Mouse (Mus musculus) forebrain, embryonic 15.5 days (tissue): ENCODE results near the gene Cox20. TPM values are rescaled to one million over a fixed set of nuclear protein-coding genes. Genes with fewer than 3 reads are reported as not detected.

Source experiments
- ATAC-seq: fragments of 200-750 bp; cut with Nextera tagmentation; replicated peaks from 2 replicates; pipeline ENCODE4 v1.8.0; 2017; ENCODE audit warnings: mild to moderate bottlenecking, moderate TSS enrichment, moderate library complexity
- H3K27ac ChIP-seq: fragments of 300-500 bp; sonication (generic); replicated peaks from 2 replicates; pipeline ENCODE4 v1.5.1; 2015; ENCODE audit warnings: mild to moderate bottlenecking, inconsistent platforms
- H3K27me3 ChIP-seq: fragments of 300-500 bp; sonication (generic); 2 replicates; pipeline ENCODE4 v1.6.1; 2015; ENCODE audit warnings: inconsistent platforms
- H3K36me3 ChIP-seq: fragments of 300-500 bp; sonication (generic); 2 replicates; pipeline ENCODE4 v1.6.1; 2015; ENCODE audit warnings: mild to moderate bottlenecking, inconsistent platforms
- H3K4me1 ChIP-seq: fragments of 300-500 bp; sonication (generic); 2 replicates; pipeline ENCODE4 v1.6.1; 2015; ENCODE audit warnings: inconsistent platforms
- H3K4me2 ChIP-seq: fragments of 300-500 bp; sonication (generic); replicated peaks from 2 replicates; pipeline ENCODE4 v1.6.1; 2015; ENCODE audit warnings: mild to moderate bottlenecking, inconsistent platforms
- H3K4me3 ChIP-seq: fragments of 300-500 bp; sonication (generic); 2 replicates; pipeline ENCODE4 v1.5.1; 2015; ENCODE audit warnings: mild to moderate bottlenecking, inconsistent platforms
- H3K9ac ChIP-seq: fragments of 300-500 bp; sonication (generic); replicated peaks from 2 replicates; pipeline ENCODE4 v1.6.1; 2015; ENCODE audit warnings: mild to moderate bottlenecking, inconsistent platforms
- H3K9me3 ChIP-seq: fragments of 300-500 bp; sonication (generic); 2 replicates; pipeline ENCODE4 v1.6.1; 2016; ENCODE audit warnings: inconsistent platforms
- WGBS: fragments of 180-500 bp; shearing (Covaris S2); methylation state at CpG from one replicate; pipeline ENCODE4 v1.1.7; 2015; ENCODE audit warnings: mixed read lengths; 5-methylcytosine and 5-hydroxymethylcytosine counted together
- polyA plus RNA-seq: library from polyadenylated mRNA; unstranded; fragments of >200 nt; fragmentation: Nextera tagmentation; extraction: Ambion mirVana; gene quantifications from 2 replicates; pipeline ENCODE4 v1.2.1, GENCODE M21; 2015

Cox20 gene
- polyA plus RNA-seq, 1 experiment from 2014 or later = 140 TPM

DNA sequence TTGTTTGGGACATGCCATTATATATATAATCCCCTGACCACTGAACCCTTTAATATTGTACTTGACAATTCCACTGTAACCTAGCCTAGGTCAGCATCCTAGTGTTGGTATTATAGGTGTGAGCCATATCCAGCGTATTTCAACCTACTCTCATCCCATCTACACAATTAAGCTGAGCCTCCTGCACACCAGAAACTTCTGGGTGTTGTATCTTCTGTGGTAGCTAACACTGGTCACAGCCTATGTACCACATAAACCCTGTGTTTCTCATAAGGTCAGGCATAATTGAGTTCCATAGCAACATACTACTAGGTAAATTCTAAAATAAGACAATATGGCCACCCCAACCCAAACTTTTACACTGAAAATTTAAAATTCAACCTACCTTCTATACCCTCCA, 4.3 kb downstream of the Cox20 start:
- Histone ChIP-seq H3K27ac (no peak overlapping the region), H3K9ac (no peak overlapping the region), H3K4me1 (peaks cover 23% of the 10 kb centered on the region), H3K27me3 (no peaks in the 10 kb centered on the region), H3K36me3 (peaks cover 58% of the 10 kb centered on the region), H3K4me2 (no peak overlapping the region), H3K4me3 (no peak overlapping the region), H3K9me3 (no peaks in the 10 kb centered on the region)
- ATAC-seq = no peak
- 81% methylated on average over 1 of the region's 1 CpGs for WGBS

GRCm38 (mm10) chr1:178324568-178324967, 5.6 kb downstream of the Cox20 start:
- no peak overlapping the region for H3K9ac ChIP-seq
- no peaks in the 10 kb centered on the region for H3K9me3 ChIP-seq
- H3K27me3 ChIP-seq = no peaks in the 10 kb centered on the region
- H3K4me3 ChIP-seq = no peak overlapping the region
- H3K36me3 ChIP-seq = peaks cover 68% of the 10 kb centered on the region
- no peak for ATAC-seq
- peaks cover 23% of the 10 kb centered on the region for H3K4me1 ChIP-seq
- WGBS = 85% methylated on average over 1 of the region's 1 CpGs
- no peak overlapping the region for H3K4me2 ChIP-seq
- no peak overlapping the region for H3K27ac ChIP-seq

DNA sequence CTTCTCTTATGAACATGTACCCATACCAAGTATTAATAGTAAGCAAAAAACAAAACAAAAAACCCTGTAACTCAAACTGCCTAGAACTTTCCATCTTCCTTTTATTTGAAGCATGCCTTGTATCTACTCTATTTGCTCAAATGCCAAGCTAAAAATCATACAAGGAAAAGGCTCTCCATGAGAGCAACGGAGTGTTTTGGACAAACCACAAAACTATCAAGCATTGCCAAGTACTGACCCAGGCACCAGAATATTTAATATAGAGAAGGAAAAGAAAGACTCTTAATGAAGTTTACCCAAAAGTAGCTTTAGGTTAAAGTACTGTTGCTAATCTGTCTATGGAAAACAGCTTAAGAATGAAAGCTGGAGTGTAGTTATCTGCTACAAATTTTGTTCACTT, 7.4 kb downstream of the Cox20 start:
- Histone ChIP-seq H3K27me3 (no peaks in the 10 kb centered on the region), H3K4me2 (no peak overlapping the region), H3K27ac (no peak overlapping the region), H3K4me3 (no peak overlapping the region), H3K9me3 (no peaks in the 10 kb centered on the region), H3K9ac (no peak overlapping the region), H3K36me3 (peaks cover 81% of the 10 kb centered on the region), H3K4me1 (peaks cover 11% of the 10 kb centered on the region)
- ATAC-seq = no peak
- 90% methylated on average over 1 of the region's 1 CpGs for WGBS

GRCm38 (mm10) chr1:178326950-178327349, 8.0 kb downstream of the Cox20 start:
- no peaks in the 10 kb centered on the region for H3K9me3 ChIP-seq
- peaks cover 8% of the 10 kb centered on the region for H3K4me1 ChIP-seq
- no peak overlapping the region for H3K4me2 ChIP-seq
- no peak overlapping the region for H3K4me3 ChIP-seq
- ATAC-seq = no peak
- peaks cover 81% of the 10 kb centered on the region for H3K36me3 ChIP-seq
- no peaks in the 10 kb centered on the region for H3K27me3 ChIP-seq
- H3K27ac ChIP-seq = no peak overlapping the region
- 83% methylated on average over 1 of the region's 1 CpGs for WGBS
- H3K9ac ChIP-seq = no peak overlapping the region

GRCm38 (mm10) chr1:178329017-178329416, 10.1 kb downstream of the Cox20 start:
- ATAC-seq = no peak
- no peak overlapping the region for H3K4me3 ChIP-seq
- H3K4me1 ChIP-seq = peaks cover 21% of the 10 kb centered on the region
- no peaks in the 10 kb centered on the region for H3K27me3 ChIP-seq
- H3K9ac ChIP-seq = no peak overlapping the region
- H3K27ac ChIP-seq = no peak overlapping the region
- H3K36me3 ChIP-seq = peaks cover 82% of the 10 kb centered on the region
- 81% methylated on average over 5 of the region's 5 CpGs for WGBS
- H3K9me3 ChIP-seq = no peaks in the 10 kb centered on the region
- H3K4me2 ChIP-seq = no peak overlapping the region

GRCm38 (mm10) chr1:178329946-178330345, 11.0 kb downstream of the Cox20 start:
- ATAC-seq = no peak
- peaks cover 83% of the 10 kb centered on the region for H3K36me3 ChIP-seq
- no peak overlapping the region for H3K9ac ChIP-seq
- peaks cover 29% of the 10 kb centered on the region for H3K4me1 ChIP-seq
- H3K4me2 ChIP-seq = no peak overlapping the region
- H3K9me3 ChIP-seq = no peaks in the 10 kb centered on the region
- no peaks in the 10 kb centered on the region for H3K27me3 ChIP-seq
- no peak overlapping the region for H3K4me3 ChIP-seq
- 68% methylated on average over 6 of the region's 6 CpGs for WGBS
- no peak overlapping the region for H3K27ac ChIP-seq

DNA sequence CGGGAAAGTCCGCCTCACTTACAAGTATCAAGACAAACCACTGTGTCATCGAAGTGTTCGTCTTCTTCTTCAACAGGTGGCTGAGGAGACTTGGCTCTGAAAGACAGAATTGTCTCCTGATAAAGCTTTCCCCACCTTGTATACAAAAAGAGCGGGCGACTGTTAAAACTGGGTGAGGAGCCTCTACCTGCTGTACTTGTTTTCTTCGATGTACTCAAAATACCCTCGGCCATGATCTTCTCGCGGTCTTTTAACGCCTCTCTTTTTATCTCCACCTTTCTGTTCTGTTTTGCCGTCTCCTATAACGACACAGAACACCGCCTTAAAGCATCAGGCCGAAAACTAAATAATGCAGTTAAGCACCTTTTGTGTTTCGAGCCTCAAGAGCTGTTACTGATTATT, 16.9 kb downstream of the Cox20 start:
- WGBS = under 1% methylated on average over 16 of the region's 16 CpGs
- Histone ChIP-seq H3K36me3 (peaks cover 40% of the 10 kb centered on the region), H3K4me1 (peaks cover 36% of the 10 kb centered on the region), H3K4me2 (peak overlapping the region; percentile 82), H3K4me3 (peak overlapping the region; percentile 100), H3K9me3 (no peaks in the 10 kb centered on the region), H3K27me3 (no peaks in the 10 kb centered on the region), H3K9ac (peak overlapping the region; percentile 100), H3K27ac (peak overlapping the region; percentile 100)
- ATAC-seq = no peak

GRCm38 (mm10) chr1:178336289-178336775, 17.4 kb downstream of the Cox20 start:
- H3K27me3 ChIP-seq = no peaks in the 10 kb centered on the region
- peaks cover 35% of the 10 kb centered on the region for H3K36me3 ChIP-seq
- H3K9ac ChIP-seq = peak overlapping the region; percentile 100
- H3K9me3 ChIP-seq = no peaks in the 10 kb centered on the region
- peak; percentile 95 for ATAC-seq
- 0% methylated on average over 46 of the region's 53 CpGs for WGBS
- peak overlapping the region; percentile 82 for H3K4me2 ChIP-seq
- H3K4me3 ChIP-seq = peak overlapping the region; percentile 100
- peak overlapping the region; percentile 100 for H3K27ac ChIP-seq
- H3K4me1 ChIP-seq = peaks cover 36% of the 10 kb centered on the region

DNA sequence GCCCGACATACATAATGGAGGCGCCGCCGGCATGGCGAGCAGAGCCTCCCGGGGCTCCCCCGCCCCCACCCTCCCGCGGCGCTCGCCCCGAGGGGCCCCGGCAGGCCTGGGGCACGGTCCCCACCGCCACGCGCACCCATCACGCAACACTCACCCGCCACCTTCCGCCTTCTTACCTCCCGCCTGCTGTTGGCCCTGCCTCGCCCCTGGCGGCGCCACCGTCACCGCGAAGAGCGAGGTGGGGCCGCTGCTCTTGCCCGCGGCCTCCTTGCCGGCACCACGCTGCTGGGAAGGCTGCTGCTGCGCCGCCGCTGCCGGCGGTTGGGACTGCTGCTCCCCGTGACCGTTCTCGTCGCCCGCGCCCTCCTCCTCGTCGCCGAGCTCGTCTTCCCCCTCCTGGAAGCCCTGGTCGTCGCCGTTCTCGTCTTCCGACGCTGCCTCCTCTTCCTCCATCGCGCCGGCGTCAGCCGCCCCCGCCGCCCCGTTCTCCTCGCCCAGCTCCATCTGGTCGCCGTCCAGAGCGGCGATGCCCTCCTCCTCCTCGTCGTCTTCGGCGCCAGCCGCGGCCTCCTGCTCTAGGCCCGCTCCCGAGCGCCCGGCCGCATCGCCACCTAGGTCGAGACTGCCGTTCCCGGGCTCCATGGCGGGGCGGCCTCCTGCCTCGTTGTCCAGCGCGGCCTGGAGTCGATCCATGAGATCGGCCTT, 18.0 kb downstream of the Cox20 start:
- Histone ChIP-seq H3K27ac (peak overlapping the region; percentile 100), H3K9ac (peak overlapping the region; percentile 100), H3K9me3 (no peaks in the 10 kb centered on the region), H3K27me3 (no peaks in the 10 kb centered on the region), H3K4me3 (peak overlapping the region; percentile 100), H3K4me2 (peak overlapping the region; percentile 12; the same call in 1 of the 2 replicates), H3K4me1 (peaks cover 33% of the 10 kb centered on the region), H3K36me3 (peaks cover 29% of the 10 kb centered on the region)
- ATAC-seq = peak; percentile 73
- WGBS = under 1% methylated on average over 83 of the region's 89 CpGs

DNA sequence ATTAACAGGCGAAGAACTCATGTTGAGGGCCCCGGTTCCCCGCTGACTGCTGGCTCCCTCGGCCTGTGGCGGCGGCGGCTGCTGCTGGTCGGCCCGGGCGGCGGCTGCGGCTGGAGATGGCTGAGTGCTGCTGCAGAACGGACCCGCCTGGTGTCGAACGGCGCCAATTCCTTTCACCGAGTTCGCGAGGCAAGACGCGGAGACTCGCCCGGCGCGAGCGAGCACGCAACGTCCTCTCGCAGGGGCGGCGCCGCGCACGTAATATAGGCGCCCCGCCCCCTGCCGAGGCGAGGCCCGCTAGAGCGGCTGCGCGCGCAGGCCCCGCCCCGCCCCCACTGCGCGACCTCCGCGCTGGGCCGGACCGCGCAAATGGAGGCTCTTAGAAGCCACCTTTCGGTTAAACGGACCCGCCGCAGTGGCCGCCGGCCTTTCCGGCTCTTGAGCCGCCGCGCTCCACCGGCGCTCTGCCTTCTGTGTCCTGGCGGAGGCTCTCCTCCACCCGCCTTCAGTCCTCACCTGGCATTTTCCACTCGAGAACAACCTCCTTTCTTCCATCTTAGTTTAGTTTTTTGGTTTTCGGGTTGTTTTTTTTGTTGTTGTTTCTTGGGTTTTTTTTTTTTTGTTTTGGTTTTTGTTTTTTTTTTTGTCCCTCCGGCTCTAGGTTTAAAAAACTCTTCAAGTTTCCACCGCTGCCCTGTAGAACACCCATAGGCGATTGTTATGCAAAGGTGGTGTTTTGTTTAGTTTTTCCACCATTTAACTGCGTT, 18.8 kb downstream of the Cox20 start, which contains the start of gene Hnrnpu:
TSS of gene Hnrnpu (minus strand) at position 247 of the 767 bp plus-strand sequence.
- Histone ChIP-seq H3K27me3 (no peaks in the 10 kb centered on the region), H3K4me3 (peak within 1 kb of the TSS; percentile 100), H3K4me2 (peak within 1 kb of the TSS; percentile 65), H3K27ac (peak within 1 kb of the TSS; percentile 100), H3K4me1 (peaks cover 31% of the 10 kb centered on the region), H3K9ac (peak within 1 kb of the TSS; percentile 100), H3K36me3 (peaks cover 21% of the 10 kb centered on the region), H3K9me3 (no peaks in the 10 kb centered on the region)
- under 1% methylated on average over 73 of the region's 73 CpGs for WGBS
- ATAC-seq = peak; percentile 90

GRCm38 (mm10) chr1:178338318-178338641, 19.4 kb downstream of the Cox20 start:
- Histone ChIP-seq H3K4me2 (peak overlapping the region; percentile 65), H3K27ac (peak overlapping the region; percentile 100), H3K9me3 (no peaks in the 10 kb centered on the region), H3K27me3 (no peaks in the 10 kb centered on the region), H3K4me3 (peak overlapping the region; percentile 100), H3K36me3 (peaks cover 16% of the 10 kb centered on the region), H3K9ac (peak overlapping the region; percentile 100), H3K4me1 (peaks cover 25% of the 10 kb centered on the region)
- no peak for ATAC-seq
- WGBS = 2% methylated on average over 6 of the region's 6 CpGs

- H3K4me3 ChIP-seq = no peak overlapping the region
- H3K4me1 ChIP-seq = peaks cover 9% of the 10 kb centered on the region
- ATAC-seq = no peak
- H3K27me3 ChIP-seq = no peaks in the 10 kb centered on the region
- no peak overlapping the region for H3K9ac ChIP-seq
- no peak overlapping the region for H3K27ac ChIP-seq
- H3K4me2 ChIP-seq = no peak overlapping the region
- 93% methylated on average over 2 of the region's 2 CpGs for WGBS
- peaks cover under 1% of the 10 kb centered on the region; the same call in 1 of the 2 replicates for H3K36me3 ChIP-seq
- no peaks in the 10 kb centered on the region for H3K9me3 ChIP-seq
These were observed 21.3 kb downstream of the Cox20 start for GRCm38 (mm10) chr1:178340213-178340612.
